Mouse (Mus musculus): ENCODE results near the gene Cd300e. TPM values are rescaled to one million over a fixed set of nuclear protein-coding genes. Genes with fewer than 3 reads are reported as not detected.

Gene Cd300e
- total and polyA plus RNA-seq, 3 experiments, result not detected

- Histone ChIP-seq H3K79me2 (ENCODE audit: control insufficient read depth, insufficient read depth, low read length, poor library complexity) (no peaks in the 10 kb centered on the region), H3K36me3 (ENCODE audit: control insufficient read depth in 1 of 2, insufficient read depth in 2 of 2, low read length in 2 of 2) (no peaks in the 10 kb centered on the region), H3K27ac (ENCODE audit: control insufficient read depth, low read depth, low read length) (no peak overlapping the region), H3K4me3 (ENCODE audit: control insufficient read depth in 1 of 2, insufficient read depth in 1 of 2, low read depth in 2 of 2, low read length in 2 of 2) (no peak overlapping the region), H3K4me1 (ENCODE audit: control insufficient read depth in 1 of 2, insufficient read depth in 2 of 2, low read length in 2 of 2) (no peaks in the 10 kb centered on the region), H3K9ac (ENCODE audit: control insufficient read depth, low read depth, low read length, poor library complexity, severe bottlenecking) (no peak overlapping the region), H3K27me3 (ENCODE audit: control insufficient read depth in 1 of 2, insufficient read depth in 2 of 2, low read length in 2 of 2) (no peaks in the 10 kb centered on the region), H3K9me3 (replicated peaks; ENCODE audit: insufficient read depth, low read length) (no peaks in the 10 kb centered on the region)
- no peak for DNase-seq (ENCODE audit: low read depth, low spot score)
- no peak for TF ChIP-seq ETS1 (IDR thresholded peaks at IDR 0.05; ENCODE audit: low read depth, low read length)
- no peak for TF ChIP-seq KAT2A (conservative IDR thresholded peaks at IDR 0.05; ENCODE audit: low read depth, low read length)
- no peak for TF ChIP-seq HCFC1 (IDR thresholded peaks at IDR 0.05; ENCODE audit: low read depth, low read length)
- TF ChIP-seq GATA1 (IDR thresholded peaks at IDR 0.05; ENCODE audit: low read depth, low read length), result no peak
- no peak for TF ChIP-seq CHD1 (IDR thresholded peaks at IDR 0.05; ENCODE audit: low read depth, low read length)
Observed at GRCm38 (mm10) chr11:115102116-115102515, 40.1 kb upstream of the Cd300e start.

- Histone ChIP-seq H3K9me3 (replicated peaks; ENCODE audit: insufficient read depth, low read length) (no peaks in the 10 kb centered on the region), H3K27me3 (ENCODE audit: control insufficient read depth in 1 of 2, insufficient read depth in 2 of 2, low read length in 2 of 2) (no peaks in the 10 kb centered on the region), H3K9ac (ENCODE audit: control insufficient read depth, low read depth, low read length, poor library complexity, severe bottlenecking) (no peak overlapping the region), H3K27ac (ENCODE audit: control insufficient read depth, low read depth, low read length) (no peak overlapping the region), H3K36me3 (ENCODE audit: control insufficient read depth in 1 of 2, insufficient read depth in 2 of 2, low read length in 2 of 2) (no peaks in the 10 kb centered on the region), H3K79me2 (ENCODE audit: control insufficient read depth, insufficient read depth, low read length, poor library complexity) (no peaks in the 10 kb centered on the region), H3K4me3 (ENCODE audit: control insufficient read depth in 1 of 2, insufficient read depth in 1 of 2, low read depth in 2 of 2, low read length in 2 of 2) (no peak overlapping the region), H3K4me1 (ENCODE audit: control insufficient read depth in 1 of 2, insufficient read depth in 2 of 2, low read length in 2 of 2) (no peaks in the 10 kb centered on the region)
- TF ChIP-seq TCF12 (IDR thresholded peaks at IDR 0.05; ENCODE audit: low read depth, low read length) (no peak), MYB (IDR thresholded peaks at IDR 0.05; ENCODE audit: low read depth, low read length) (no peak), HCFC1 (IDR thresholded peaks at IDR 0.05; ENCODE audit: low read depth, low read length) (no peak)
- no peak for DNase-seq (ENCODE audit: low read depth, low spot score)
Observed at GRCm38 (mm10) chr11:115101615-115102051, 39.7 kb upstream of the Cd300e start.

GRCm38 (mm10) chr11:115100741-115101140 is 38.8 kb upstream of the Cd300e start:
- Histone ChIP-seq H3K9ac (ENCODE audit: control insufficient read depth, low read depth, low read length, poor library complexity, severe bottlenecking) (no peak overlapping the region), H3K4me1 (ENCODE audit: control insufficient read depth in 1 of 2, insufficient read depth in 2 of 2, low read length in 2 of 2) (no peaks in the 10 kb centered on the region), H3K79me2 (ENCODE audit: control insufficient read depth, insufficient read depth, low read length, poor library complexity) (no peaks in the 10 kb centered on the region), H3K27me3 (ENCODE audit: control insufficient read depth in 1 of 2, insufficient read depth in 2 of 2, low read length in 2 of 2) (no peaks in the 10 kb centered on the region), H3K4me3 (ENCODE audit: control insufficient read depth in 1 of 2, insufficient read depth in 1 of 2, low read depth in 2 of 2, low read length in 2 of 2) (no peak overlapping the region), H3K27ac (ENCODE audit: control insufficient read depth, low read depth, low read length) (no peak overlapping the region), H3K9me3 (replicated peaks; ENCODE audit: insufficient read depth, low read length) (no peaks in the 10 kb centered on the region), H3K36me3 (ENCODE audit: control insufficient read depth in 1 of 2, insufficient read depth in 2 of 2, low read length in 2 of 2) (no peaks in the 10 kb centered on the region)
- TF ChIP-seq TCF12 (IDR thresholded peaks at IDR 0.05; ENCODE audit: low read depth, low read length) (no peak), CHD1 (IDR thresholded peaks at IDR 0.05; ENCODE audit: low read depth, low read length) (no peak), ZC3H11A (IDR thresholded peaks at IDR 0.05; ENCODE audit: low read depth, low read length) (no peak), MAZ (IDR thresholded peaks at IDR 0.05; ENCODE audit: low read depth, low read length) (no peak), POLR2A (IDR thresholded peaks at IDR 0.05; ENCODE audit: control insufficient read depth in 1 of 2, insufficient read depth in 1 of 2, low read depth in 1 of 2, low read length in 2 of 2, poor library complexity in 1 of 2) (no peak)
- DNase-seq (ENCODE audit: low read depth, low spot score), result no peak

Data from MEL (cell line).